Comparison of ENCODE assay signal across 9 mouse cellular contexts in genomic region chr12:32826971-32827370, GRCm38 (mm10). TPM values are rescaled to one million over a fixed set of nuclear protein-coding genes. Genes with fewer than 3 reads are reported as not detected.
DNase-seq lines count a peak whose midpoint lies in the region; ATAC-seq and TF ChIP-seq lines count a peak whose summit lies in the region.
"Had no signal": no experiment of that assay in that cellular context is flagged by ENCODE, and none has a peak within 500 bp of the region (broad histone marks: within the 10 kb centered on the region; RNA-seq: fewer than 3 reads in every experiment).

No protein-coding gene starts in this region.

- 39% methylated on average over 3 of the region's 3 CpGs for WGBS in hindbrain, embryonic 10.5 days
- WGBS in hindbrain, embryonic 13.5 days: 44% methylated on average over 3 of the region's 3 CpGs

- TF ChIP-seq POLR2A in cortical plate, adult 2 months (IDR thresholded peaks at IDR 0.05; ENCODE audit: extremely low read depth, insufficient read depth, low read length): no peak

- no peak for ATAC-seq in hindbrain, embryonic 13.5 days (ENCODE audit: low FRiP score)

- peaks cover 34% of the 10 kb centered on the region for H3K36me3 ChIP-seq in hindbrain, embryonic 10.5 days
- H3K36me3 ChIP-seq in hindbrain, embryonic 13.5 days: peaks cover 2% of the 10 kb centered on the region

- H3K9me3 ChIP-seq in hindbrain, embryonic 10.5 days: no peaks in the 10 kb centered on the region
- H3K9me3 ChIP-seq in hindbrain, embryonic 13.5 days: no peaks in the 10 kb centered on the region

- no peak overlapping the region for H3K4me3 ChIP-seq in hindbrain, embryonic 10.5 days
- no peak overlapping the region for H3K4me3 ChIP-seq in hindbrain, embryonic 13.5 days
- no peak overlapping the region for H3K4me3 ChIP-seq in cortical plate, adult 2 months (ENCODE audit: insufficient read depth, low read length)

- H3K27ac ChIP-seq in hindbrain, embryonic 10.5 days: no peak overlapping the region
- no peak overlapping the region for H3K27ac ChIP-seq in hindbrain, embryonic 13.5 days
- no peak overlapping the region for H3K27ac ChIP-seq in cortical plate, adult 2 months (ENCODE audit: insufficient read depth, low read length)
- H3K27ac ChIP-seq: macrophage had no signal

- TF ChIP-seq CTCF in cortical plate, adult 2 months (IDR thresholded peaks at IDR 0.05; ENCODE audit: extremely low read depth, insufficient read depth, low read length): peak; percentile 58

- H3K27me3 ChIP-seq in hindbrain, embryonic 10.5 days (ENCODE audit: insufficient read depth, poor library complexity, severe bottlenecking): no peaks in the 10 kb centered on the region
- no peaks in the 10 kb centered on the region for H3K27me3 ChIP-seq in hindbrain, embryonic 13.5 days

- no peak overlapping the region for H3K4me2 ChIP-seq in hindbrain, embryonic 13.5 days

- peak; percentile 34 for DNase-seq in hindbrain, embryonic 10.5 days (ENCODE audit: low spot score)
- DNase-seq in A20 (ENCODE audit: low read depth, low spot score) (peak; percentile 80), NIH3T3 (ENCODE audit: low read depth) (peak; percentile 66)
- peak; percentile 70 to 88 for DNase-seq in kidney, postnatal 36 days
- peak; percentile 47 to 76 for DNase-seq in natural killer cell, adult 2 months (ENCODE audit: low spot score in 2 of 2)
- DNase-seq in yolk sac, embryonic 10.5 days (ENCODE audit: low spot score): no peak

- H3K9ac ChIP-seq in hindbrain, embryonic 13.5 days: no peak overlapping the region

- H3K4me1 ChIP-seq in hindbrain, embryonic 10.5 days (replicated peaks): peaks cover 12% of the 10 kb centered on the region
- H3K4me1 ChIP-seq in hindbrain, embryonic 13.5 days (replicated peaks): peaks cover 20% of the 10 kb centered on the region
- H3K4me1 ChIP-seq in cortical plate, adult 2 months (ENCODE audit: control insufficient read depth, insufficient read depth, low read length): peaks cover 2% of the 10 kb centered on the region; the same call in 1 of the 2 replicates

RNA-seq across cellular contexts. Expression of gene Nampt, which starts 7.6 kb away (rescaled TPM):
- polyA plus RNA-seq in hindbrain, embryonic 10.5 days (2016; fragmentation: Nextera tagmentation; extraction: Ambion mirVana): 26.6 and 35.8 TPM in 2 replicates
- polyA plus RNA-seq in hindbrain, embryonic 13.5 days (2015; fragmentation: Nextera tagmentation; extraction: Ambion mirVana): 31.4 and 31.6 TPM in 2 replicates
- polyA plus RNA-seq in cortical plate, adult 2 months (2012; rRNA removed): 26.4 and 29.0 TPM in 2 replicates
